Mouse (Mus musculus) MEL (cell line): ENCODE results near the gene Vmn2r1. TPM values are rescaled to one million over a fixed set of nuclear protein-coding genes. Genes with fewer than 3 reads are reported as not detected.

Experiments used
- DNase-seq: peaks from one replicate; pipeline ENCODE4 v3.0.0; 2011; ENCODE audit warnings: low read depth, low spot score
- H3K27ac ChIP-seq: 2 replicates; pipeline ENCODE4 v1.5.1; 2012; ENCODE audit warnings: low read depth, mild to moderate bottlenecking, control low read depth, low read length, moderate library complexity; ENCODE audit not compliant: control insufficient read depth
- H3K27me3 ChIP-seq, 2 experiments: fragments of 150-350 bp in 1 of 2; sonication (generic) in 1 of 2; 2 replicates each; pipeline ENCODE4 v1.6.1; 2012; ENCODE audit warnings: low read length in 2 of 2, mild to moderate bottlenecking in 2 of 2, improper control_type of control experiment in 1 of 2, moderate library complexity in 1 of 2; ENCODE audit not compliant: insufficient read depth in 2 of 2, control insufficient read depth in 1 of 2
- H3K36me3 ChIP-seq, 2 experiments: 2 replicates each; pipeline ENCODE4 v1.6.1; 2012 to 2014; ENCODE audit warnings: low read length in 2 of 2, improper control_type of control experiment in 1 of 2, inconsistent platforms in 1 of 2, mild to moderate bottlenecking in 1 of 2; ENCODE audit not compliant: insufficient read depth in 2 of 2, control insufficient read depth in 1 of 2
- H3K4me1 ChIP-seq, 2 experiments: fragments of 150-350 bp in 1 of 2; sonication (generic) in 1 of 2; 2 replicates each; pipeline ENCODE4 v1.6.1; 2012; ENCODE audit warnings: low read length in 2 of 2, improper control_type of control experiment in 1 of 2, mild to moderate bottlenecking in 1 of 2; ENCODE audit not compliant: insufficient read depth in 2 of 2, control insufficient read depth in 1 of 2
- H3K4me3 ChIP-seq, 2 experiments: fragments of 150-350 bp in 1 of 2; sonication (generic) in 1 of 2; 2 replicates each; pipeline ENCODE4 v1.5.1; 2012; ENCODE audit warnings: low read depth in 2 of 2, low read length in 2 of 2, mild to moderate bottlenecking in 2 of 2, moderate library complexity in 2 of 2, control low read depth in 1 of 2, improper control_type of control experiment in 1 of 2; ENCODE audit not compliant: control insufficient read depth in 1 of 2, insufficient read depth in 1 of 2
- H3K79me2 ChIP-seq: 2 replicates; pipeline ENCODE4 v1.6.1; 2012; ENCODE audit warnings: mild to moderate bottlenecking, low read length, moderate library complexity; ENCODE audit not compliant: control insufficient read depth, poor library complexity, insufficient read depth
- H3K9ac ChIP-seq: 2 replicates; pipeline ENCODE4 v1.6.1; 2012; ENCODE audit warnings: low read depth, mild to moderate bottlenecking, control low read depth, low read length, moderate library complexity; ENCODE audit not compliant: control insufficient read depth, poor library complexity, severe bottlenecking
- H3K9me3 ChIP-seq: fragments of 150-350 bp; sonication (generic); replicated peaks from 2 replicates; pipeline ENCODE4 v1.6.1; 2012; ENCODE audit warnings: mild to moderate bottlenecking, low read length, improper control_type of control experiment, moderate library complexity; ENCODE audit not compliant: insufficient read depth
- CHD1 ChIP-seq: IDR thresholded peaks from 2 replicates; pipeline ENCODE4 v1.6.1; 2012; ENCODE audit warnings: low read depth, mild to moderate bottlenecking, inconsistent platforms, low read length, improper control_type of control experiment
- CHD2 ChIP-seq: IDR thresholded peaks from 2 replicates; pipeline ENCODE4 v1.6.1; 2011; ENCODE audit warnings: low read length, improper control_type of control experiment
- CTCF ChIP-seq, 3 experiments: IDR thresholded peaks in 2 of 3; conservative IDR thresholded peaks in 1 of 3; 2 replicates each; pipeline ENCODE4 v1.5.1; 2011 to 2012; ENCODE audit warnings: low read length in 3 of 3, low read depth in 2 of 3, mild to moderate bottlenecking in 2 of 3, improper control_type of control experiment in 1 of 3, inconsistent platforms in 1 of 3, mixed read lengths in 1 of 3, moderate library complexity in 1 of 3; ENCODE audit not compliant: control insufficient read depth in 1 of 3, insufficient read depth in 1 of 3, poor library complexity in 1 of 3, severe bottlenecking in 1 of 3
- EP300 ChIP-seq, 2 experiments: IDR thresholded peaks; 2 replicates each; pipeline ENCODE4 v1.6.1; 2011; ENCODE audit warnings: improper control_type of control experiment in 2 of 2, low read length in 2 of 2, low read depth in 1 of 2, mild to moderate bottlenecking in 1 of 2
- ETS1 ChIP-seq: IDR thresholded peaks from 2 replicates; pipeline ENCODE4 v1.6.1; 2012; ENCODE audit warnings: low read depth, mild to moderate bottlenecking, inconsistent platforms, low read length, improper control_type of control experiment, moderate library complexity
- GATA1 ChIP-seq: IDR thresholded peaks from 2 replicates; pipeline ENCODE4 v1.6.1; 2011; ENCODE audit warnings: low read depth, low read length, improper control_type of control experiment
- JUND ChIP-seq: IDR thresholded peaks from 2 replicates; pipeline ENCODE4 v1.6.1; 2011; ENCODE audit warnings: low read depth, mild to moderate bottlenecking, improper control_type of control experiment, low read length
- KAT2A ChIP-seq: conservative IDR thresholded peaks from 2 replicates; pipeline ENCODE4 v1.6.1; 2012; ENCODE audit warnings: low read depth, low read length, improper control_type of control experiment, inconsistent platforms
- MAFK ChIP-seq: IDR thresholded peaks from 2 replicates; pipeline ENCODE4 v1.6.1; 2011; ENCODE audit warnings: low read depth, mild to moderate bottlenecking, low read length, improper control_type of control experiment, borderline replicate concordance
- MEF2A ChIP-seq: IDR thresholded peaks from 2 replicates; pipeline ENCODE4 v1.6.1; 2014; ENCODE audit warnings: low read depth, mild to moderate bottlenecking, inconsistent platforms, low read length, improper control_type of control experiment; ENCODE audit not compliant: poor library complexity, insufficient replicate concordance, severe bottlenecking; ENCODE audit errors: extremely low read depth
- MXI1 ChIP-seq: IDR thresholded peaks from 2 replicates; pipeline ENCODE4 v1.6.1; 2011; ENCODE audit warnings: mild to moderate bottlenecking, low read depth, low read length, improper control_type of control experiment
- MYB ChIP-seq: IDR thresholded peaks from 2 replicates; pipeline ENCODE4 v1.6.1; 2011; ENCODE audit warnings: mild to moderate bottlenecking, low read depth, low read length, improper control_type of control experiment
- NRF1 ChIP-seq: IDR thresholded peaks from 2 replicates; pipeline ENCODE4 v1.6.1; 2014; ENCODE audit warnings: low read depth, mild to moderate bottlenecking, inconsistent platforms, low read length, improper control_type of control experiment, moderate library complexity; ENCODE audit not compliant: poor library complexity, insufficient read depth, severe bottlenecking
- POLR2A ChIP-seq, 2 experiments: IDR thresholded peaks; 2 replicates each; pipeline ENCODE4 v1.6.1; 2011 to 2012; ENCODE audit warnings: low read length in 2 of 2, mild to moderate bottlenecking in 2 of 2, control low read depth in 1 of 2, improper control_type of control experiment in 1 of 2, low read depth in 1 of 2, moderate library complexity in 1 of 2; ENCODE audit not compliant: control insufficient read depth in 1 of 2, insufficient read depth in 1 of 2, poor library complexity in 1 of 2
- POLR2AphosphoS2 ChIP-seq: IDR thresholded peaks from 2 replicates; pipeline ENCODE4 v1.6.1; 2011; ENCODE audit warnings: low read length, improper control_type of control experiment
- POLR2AphosphoS5 ChIP-seq: IDR thresholded peaks from 2 replicates; pipeline ENCODE4 v1.6.1; 2012; ENCODE audit warnings: low read depth, borderline replicate concordance, mild to moderate bottlenecking, inconsistent platforms, low read length, moderate library complexity, mixed read lengths
- SMC3 ChIP-seq: IDR thresholded peaks from 2 replicates; pipeline ENCODE4 v1.6.1; 2011; ENCODE audit warnings: low read depth, low read length, improper control_type of control experiment
- TAL1 ChIP-seq: IDR thresholded peaks from 2 replicates; pipeline ENCODE4 v1.6.1; 2012; ENCODE audit warnings: mild to moderate bottlenecking, inconsistent platforms, low read length, moderate library complexity, mixed read lengths
- TBP ChIP-seq: IDR thresholded peaks from 2 replicates; pipeline ENCODE4 v1.8.0; 2011; ENCODE audit warnings: low read depth, low read length, improper control_type of control experiment
- UBTF ChIP-seq: IDR thresholded peaks from 2 replicates; pipeline ENCODE4 v1.6.1; 2012; ENCODE audit warnings: low read depth, mild to moderate bottlenecking, inconsistent platforms, low read length, improper control_type of control experiment, moderate library complexity, borderline replicate concordance; ENCODE audit not compliant: insufficient read depth
- USF1 ChIP-seq: IDR thresholded peaks from 2 replicates; pipeline ENCODE4 v1.6.1; 2014; ENCODE audit warnings: low read depth, mild to moderate bottlenecking, inconsistent platforms, low read length, improper control_type of control experiment, moderate library complexity
- ZNF384 ChIP-seq: IDR thresholded peaks from 2 replicates; pipeline ENCODE4 v1.6.1; 2012; ENCODE audit warnings: low read depth, mild to moderate bottlenecking, inconsistent platforms, low read length, improper control_type of control experiment
- polyA plus RNA-seq, 2 experiments: library from polyadenylated mRNA; stranded (reverse) in 1 of 2; unstranded in 1 of 2; fragments of >175 nt in 1 of 2; fragments of >200 nt in 1 of 2; gene quantifications; 2 replicates each; pipeline versions ENCODE4 v1.2.1 to v1.2.4; 2012; ENCODE audit warnings: low replicate concordance in 2 of 2, low read depth in 1 of 2; ENCODE audit not compliant: insufficient read length in 2 of 2, insufficient read depth in 1 of 2, missing spikeins in 1 of 2
- total RNA-seq: library from RNA; depleted of rRNA; stranded (reverse); fragments of 300-350 nt; gene quantifications from 2 replicates; pipeline ENCODE4 v1.2.3, GENCODE M21; 2012; rRNA removed

The Vmn2r1 gene
- total RNA-seq (not detected in 2 replicates), polyA plus RNA-seq (under 1 TPM in 1 of 2 experiments, not detected in 1; 0.01 TPM)

DNA sequence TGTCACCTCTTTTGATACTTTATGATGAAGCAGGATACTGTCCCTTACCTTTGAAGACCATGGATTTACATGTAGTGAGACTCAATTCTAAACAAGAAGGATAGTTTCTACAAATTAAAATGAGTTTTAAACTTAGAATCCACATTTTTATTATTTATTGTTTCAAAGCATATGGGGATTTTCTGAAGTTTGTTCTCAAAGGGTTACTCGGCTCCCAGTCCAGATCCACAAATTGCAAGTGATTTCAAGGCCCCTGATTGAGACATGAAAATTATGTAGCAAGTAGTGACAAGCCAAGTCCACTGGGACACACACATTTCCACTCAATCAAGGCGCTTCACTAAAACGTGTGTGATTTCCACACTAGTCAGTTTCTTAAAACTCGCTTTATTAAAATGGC lies at the start of gene Vmn2r1:
Vmn2r1 (plus strand) TSS at position 301 of the 400 bp plus-strand sequence.
- TF ChIP-seq POLR2A (IDR thresholded peaks at IDR 0.05; ENCODE audit: control insufficient read depth in 1 of 2, insufficient read depth in 1 of 2, low read depth in 1 of 2, low read length in 2 of 2, poor library complexity in 1 of 2) (no peak), USF1 (no peak), ETS1 (no peak), MEF2A (no peak), MXI1 (no peak), TAL1 (no peak), UBTF (no peak), EP300 (IDR thresholded peaks at IDR 0.05; ENCODE audit: low read depth in 1 of 2, low read length in 2 of 2) (no peak), JUND (no peak), POLR2AphosphoS5 (no peak), SMC3 (no peak), CHD1 (no peak), KAT2A (no peak), CTCF (IDR thresholded peaks at IDR 0.05 in 2 of 3, conservative IDR thresholded peaks at IDR 0.05 in 1 of 3; ENCODE audit: control insufficient read depth in 1 of 3, insufficient read depth in 1 of 3, low read depth in 2 of 3, low read length in 3 of 3, poor library complexity in 1 of 3, severe bottlenecking in 1 of 3) (no peak), MAFK (no peak), POLR2AphosphoS2 (no peak), GATA1 (no peak), CHD2 (no peak), MYB (no peak), TBP (no peak)
- TF ChIP-seq, all 39 proteins: peak for 0
- Histone ChIP-seq H3K4me1 (no peaks in the 10 kb centered on the region), H3K9me3 (no peaks in the 10 kb centered on the region), H3K36me3 (no peaks in the 10 kb centered on the region), H3K79me2 (no peaks in the 10 kb centered on the region), H3K27ac (no peak within 1 kb of the TSS), H3K9ac (no peak within 1 kb of the TSS), H3K4me3 (no peak within 1 kb of the TSS), H3K27me3 (0 out of 4 replicates have a peak, but pooled peaks cover 0 to 2% of the 10 kb centered on the region in 2 experiments)
- no peak for DNase-seq

DNA sequence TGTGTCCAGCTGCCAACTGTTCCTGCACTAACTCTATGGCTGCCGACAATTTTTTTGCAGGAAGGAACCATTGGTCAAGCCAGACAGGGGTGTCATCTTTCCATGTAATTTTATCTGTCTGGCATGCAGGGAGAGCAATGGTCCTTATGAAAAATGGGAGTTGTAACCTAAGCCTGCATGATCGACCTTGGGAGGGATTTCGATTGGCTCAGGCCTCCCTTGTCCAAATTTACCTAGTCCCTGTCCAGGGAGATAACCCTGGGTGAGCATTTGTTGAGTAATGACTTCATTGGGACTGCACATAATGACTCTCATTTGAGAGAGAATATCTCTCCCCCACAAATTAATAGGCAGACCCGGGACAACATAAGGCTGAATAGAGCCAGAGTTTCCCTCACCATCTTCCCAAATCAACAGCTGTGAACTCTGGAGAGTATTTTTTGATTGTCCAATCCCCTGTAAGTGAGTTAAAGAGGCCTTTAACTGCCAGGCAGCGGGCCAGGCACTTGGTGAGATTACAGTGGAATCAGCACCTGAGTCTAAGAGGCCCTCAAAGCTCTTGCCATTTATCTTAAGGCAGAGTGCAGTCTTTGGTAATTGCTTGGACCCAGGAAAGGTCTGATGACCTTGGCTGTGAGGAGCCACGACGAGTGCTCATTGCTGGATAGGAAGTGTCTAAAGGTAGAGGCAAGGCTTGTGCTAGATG lies 43.1 kb upstream of the Vmn2r1 start:
- H3K4me1 ChIP-seq = peaks cover 0 to 4% of the 10 kb centered on the region in 2 experiments; a peak in 1 of 4 replicates
- H3K9ac ChIP-seq = no peak overlapping the region
- H3K27me3 ChIP-seq = no peaks in the 10 kb centered on the region
- no peak overlapping the region for H3K4me3 ChIP-seq
- H3K9me3 ChIP-seq = no peaks in the 10 kb centered on the region
- no peak for TF ChIP-seq NRF1
- TF ChIP-seq MEF2A = no peak
- TF ChIP-seq MAFK = no peak
- TF ChIP-seq SMC3 = no peak
- TF ChIP-seq ZNF384 = no peak
- H3K79me2 ChIP-seq = no peaks in the 10 kb centered on the region
- no peak overlapping the region for H3K27ac ChIP-seq
- DNase-seq = no peak
- H3K36me3 ChIP-seq = peaks cover 0 to 5% of the 10 kb centered on the region in 2 experiments; a peak in 1 of 4 replicates
